Mouse (Mus musculus) NIH3T3 (cell line): ENCODE measurements around the gene Bax.
A peak's percentile ranks its signal among the peaks of the same experiment; 100 is the strongest.
"Not testable (repeated sequence)": the region's sequence is repeated elsewhere in the genome, so short reads cannot be mapped to it uniquely, and the experiment has no call there.

Experiments
- DNase-seq: peaks from one replicate; pipeline ENCODE4 v3.0.0-alpha.2; 2012; ENCODE audit warnings: low read depth

The Bax gene

GRCm38 (mm10) chr7:45481374-45481927 is 14.8 kb upstream of the Bax start, which contains the start of gene Tulp2:
TSS of gene Tulp2 (plus strand) at chr7:45481877.
- peak; percentile 83 for DNase-seq

- not testable (repeated sequence) for DNase-seq
Observed at GRCm38 (mm10) chr7:45480310-45480709, 13.6 kb upstream of the Bax start.

- no peak for DNase-seq
Observed at GRCm38 (mm10) chr7:45478774-45479173, 12.1 kb upstream of the Bax start.

GRCm38 (mm10) chr7:45477003-45477402 is 10.3 kb upstream of the Bax start:
- peak; percentile 87 for DNase-seq

- no peak for DNase-seq
Observed at GRCm38 (mm10) chr7:45476453-45476852, 9.8 kb upstream of the Bax start.

GRCm38 (mm10) chr7:45475291-45475969 is 8.7 kb upstream of the Bax start:
- DNase-seq = peak; percentile 61

- peak; percentile 91 for DNase-seq
Observed at GRCm38 (mm10) chr7:45470869-45471268, 4.2 kb upstream of the Bax start.

GRCm38 (mm10) chr7:45467090-45467670 is 482 bp upstream of the Bax start:
- no peak for DNase-seq

GRCm38 (mm10) chr7:45465549-45465948 is 1.1 kb downstream of the Bax start:
- DNase-seq = peak; percentile 48

GRCm38 (mm10) chr7:45465112-45465511 is 1.6 kb downstream of the Bax start:
- no peak for DNase-seq

GRCm38 (mm10) chr7:45463987-45464778 is 2.5 kb downstream of the Bax start:
- DNase-seq = no peak

GRCm38 (mm10) chr7:45462868-45463267 is 3.8 kb downstream of the Bax start:
- DNase-seq = not testable (repeated sequence)

GRCm38 (mm10) chr7:45462325-45462724 is 4.4 kb downstream of the Bax start:
- no peak for DNase-seq

- no peak for DNase-seq
Observed at GRCm38 (mm10) chr7:45461781-45462180, 4.9 kb downstream of the Bax start.

- no peak for DNase-seq
Observed at GRCm38 (mm10) chr7:45461326-45461725, 5.4 kb downstream of the Bax start.

GRCm38 (mm10) chr7:45460860-45461314 is 5.8 kb downstream of the Bax start:
- peak; percentile 96 for DNase-seq

- DNase-seq = no peak
Observed at GRCm38 (mm10) chr7:45460377-45460776, 6.3 kb downstream of the Bax start.

GRCm38 (mm10) chr7:45459564-45460140 is 7.0 kb downstream of the Bax start, which contains the start of gene Ftl1:
TSS of gene Ftl1 (minus strand) at chr7:45459884.
- peak; percentile 99 for DNase-seq

GRCm38 (mm10) chr7:45458748-45459563 is 7.7 kb downstream of the Bax start:
- DNase-seq = peak; percentile 86

GRCm38 (mm10) chr7:45457204-45458060 is 9.3 kb downstream of the Bax start:
- peak; percentile 73 for DNase-seq
